Mouse (Mus musculus) testis, adult 2 months (tissue): Measurements from ENCODE around the gene Fgf11. TPM values are rescaled to one million over a fixed set of nuclear protein-coding genes. Genes with fewer than 3 reads are reported as not detected.
A peak's percentile ranks its signal among the peaks of the same experiment; 100 is the strongest.

Source experiments
- H3K27ac ChIP-seq: fragments of 200-500 bp; 2 replicates; pipeline ENCODE4 v1.5.1; 2012; ENCODE audit warnings: low read depth, low read length; ENCODE audit not compliant: control insufficient read depth, insufficient read depth
- H3K27me3 ChIP-seq: fragments of 200-500 bp; 2 replicates; pipeline ENCODE4 v1.6.1; 2012; ENCODE audit warnings: mild to moderate bottlenecking, low read length, moderate library complexity; ENCODE audit not compliant: control insufficient read depth, insufficient read depth
- H3K36me3 ChIP-seq: fragments of 200-500 bp; 2 replicates; pipeline ENCODE4 v1.6.1; 2012; ENCODE audit warnings: mild to moderate bottlenecking, low read length; ENCODE audit not compliant: control insufficient read depth, insufficient read depth
- H3K4me1 ChIP-seq: fragments of 200-500 bp; 2 replicates; pipeline ENCODE4 v1.6.1; 2012; ENCODE audit warnings: low read length; ENCODE audit not compliant: control insufficient read depth, insufficient read depth
- H3K4me3 ChIP-seq: fragments of 200-500 bp; 2 replicates; pipeline ENCODE4 v1.5.1; 2012; ENCODE audit warnings: low read depth, mild to moderate bottlenecking, low read length, moderate library complexity, mixed read lengths; ENCODE audit not compliant: control insufficient read depth
- CTCF ChIP-seq: fragments of 200-500 bp; IDR thresholded peaks from 2 replicates; pipeline ENCODE4 v1.5.1; 2012; ENCODE audit warnings: low read depth, mild to moderate bottlenecking, inconsistent platforms, low read length, moderate library complexity; ENCODE audit not compliant: control insufficient read depth, insufficient read depth, insufficient replicate concordance
- POLR2A ChIP-seq: fragments of 200-500 bp; IDR thresholded peaks from 2 replicates; pipeline ENCODE4 v1.6.1; 2012; ENCODE audit warnings: low read depth, mild to moderate bottlenecking, inconsistent platforms, low read length, moderate library complexity; ENCODE audit not compliant: control insufficient read depth
- polyA plus RNA-seq: library from polyadenylated mRNA; depleted of rRNA; stranded (reverse); fragments of >200 nt; gene quantifications from 2 replicates; pipeline ENCODE4 v1.2.3, GENCODE M21; 2012

Fgf11 gene
- polyA plus RNA-seq, 1 experiment, result 3.2 TPM

DNA sequence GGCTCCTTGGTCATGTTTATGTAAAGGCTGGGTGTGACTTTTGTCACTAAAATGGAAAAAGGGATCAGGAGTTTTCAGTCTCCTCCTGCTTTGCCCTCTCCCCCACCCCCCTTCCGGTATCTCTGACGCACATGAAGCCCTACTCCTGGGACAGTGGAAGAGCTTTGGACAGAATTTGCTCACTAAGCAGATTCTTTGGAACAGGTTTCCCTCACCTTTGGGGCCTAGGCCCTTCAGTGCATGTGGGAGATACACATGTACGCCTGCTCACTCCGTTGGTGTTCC is 34.1 kb downstream of the Fgf11 start:
- Histone ChIP-seq H3K36me3 (no peaks in the 10 kb centered on the region), H3K27ac (no peak overlapping the region), H3K4me3 (no peak overlapping the region), H3K4me1 (peaks cover 12% of the 10 kb centered on the region), H3K27me3 (no peaks in the 10 kb centered on the region)
- TF ChIP-seq CTCF (no peak), POLR2A (no peak)

DNA sequence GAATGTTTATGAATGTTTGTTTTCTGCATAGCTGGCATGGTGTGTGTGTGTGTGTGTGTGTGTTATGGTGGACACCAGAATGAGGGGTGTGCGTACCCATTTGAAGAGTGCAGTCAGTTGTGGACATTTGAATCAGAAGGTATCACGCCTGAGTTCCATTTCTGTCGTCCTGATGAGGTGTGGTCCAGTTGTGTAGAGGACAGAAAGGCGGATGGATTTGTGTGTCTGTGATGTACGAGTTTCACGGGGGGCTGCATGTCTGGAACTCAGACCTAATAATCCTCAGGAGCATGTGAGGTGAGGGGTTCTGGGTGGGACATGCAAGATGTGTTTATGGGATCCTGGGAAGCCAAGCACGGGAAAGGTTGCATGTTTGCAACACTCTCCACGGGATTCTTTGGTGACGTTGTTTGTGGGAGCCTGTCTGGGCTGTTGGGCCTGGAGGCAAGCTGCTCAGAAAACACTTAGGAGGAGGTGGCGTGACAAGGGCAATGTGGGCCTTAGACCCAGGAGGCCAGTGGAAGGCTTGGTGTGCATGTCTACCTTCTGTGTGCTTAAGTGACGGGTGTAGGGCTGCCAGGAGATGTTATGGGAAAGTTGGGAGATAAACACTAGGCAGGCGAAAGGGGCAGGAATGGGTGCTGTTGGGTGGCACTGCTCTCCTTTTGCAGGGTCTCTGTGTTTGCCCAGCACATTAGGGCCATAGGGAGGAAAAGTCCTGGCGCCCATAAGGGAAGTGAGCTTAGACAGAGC is 34.6 kb downstream of the Fgf11 start:
- no peaks in the 10 kb centered on the region for H3K36me3 ChIP-seq
- H3K4me3 ChIP-seq, result peak overlapping the region; percentile 3
- TF ChIP-seq POLR2A, result no peak
- no peak for TF ChIP-seq CTCF
- no peak overlapping the region for H3K27ac ChIP-seq
- peaks cover 12% of the 10 kb centered on the region for H3K4me1 ChIP-seq
- H3K27me3 ChIP-seq, result no peaks in the 10 kb centered on the region

DNA sequence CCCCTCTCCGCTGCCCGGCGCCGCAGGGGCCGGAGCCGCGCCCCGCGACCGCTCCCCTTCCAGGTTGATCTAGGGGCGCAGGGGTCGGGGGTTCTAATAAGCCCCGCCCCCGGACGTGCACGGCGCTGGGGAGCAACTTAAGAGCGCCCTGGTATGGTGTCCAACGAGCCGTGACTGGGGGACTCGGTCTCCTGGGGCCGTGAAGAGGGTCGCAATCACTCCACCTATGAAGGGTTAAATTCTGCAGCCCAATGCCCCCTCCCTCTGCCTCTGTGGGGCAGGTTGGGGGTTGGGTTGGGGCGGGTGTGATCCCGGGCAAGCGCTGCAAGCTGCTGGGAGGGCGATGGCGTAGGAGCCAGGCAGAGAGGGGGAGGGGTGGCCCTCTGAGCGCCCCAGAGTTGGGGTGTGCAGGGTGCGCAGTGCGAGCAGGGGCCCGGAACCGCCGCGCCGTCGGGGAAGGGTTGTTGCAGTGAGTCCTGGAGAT is 35.5 kb downstream of the Fgf11 start:
- no peaks in the 10 kb centered on the region for H3K36me3 ChIP-seq
- H3K4me1 ChIP-seq, result peaks cover 12% of the 10 kb centered on the region
- H3K4me3 ChIP-seq, result peak overlapping the region; percentile 85
- TF ChIP-seq CTCF (no peak), POLR2A (no peak)
- no peaks in the 10 kb centered on the region for H3K27me3 ChIP-seq
- H3K27ac ChIP-seq, result no peak overlapping the region; the same call in 1 of the 2 replicates

DNA sequence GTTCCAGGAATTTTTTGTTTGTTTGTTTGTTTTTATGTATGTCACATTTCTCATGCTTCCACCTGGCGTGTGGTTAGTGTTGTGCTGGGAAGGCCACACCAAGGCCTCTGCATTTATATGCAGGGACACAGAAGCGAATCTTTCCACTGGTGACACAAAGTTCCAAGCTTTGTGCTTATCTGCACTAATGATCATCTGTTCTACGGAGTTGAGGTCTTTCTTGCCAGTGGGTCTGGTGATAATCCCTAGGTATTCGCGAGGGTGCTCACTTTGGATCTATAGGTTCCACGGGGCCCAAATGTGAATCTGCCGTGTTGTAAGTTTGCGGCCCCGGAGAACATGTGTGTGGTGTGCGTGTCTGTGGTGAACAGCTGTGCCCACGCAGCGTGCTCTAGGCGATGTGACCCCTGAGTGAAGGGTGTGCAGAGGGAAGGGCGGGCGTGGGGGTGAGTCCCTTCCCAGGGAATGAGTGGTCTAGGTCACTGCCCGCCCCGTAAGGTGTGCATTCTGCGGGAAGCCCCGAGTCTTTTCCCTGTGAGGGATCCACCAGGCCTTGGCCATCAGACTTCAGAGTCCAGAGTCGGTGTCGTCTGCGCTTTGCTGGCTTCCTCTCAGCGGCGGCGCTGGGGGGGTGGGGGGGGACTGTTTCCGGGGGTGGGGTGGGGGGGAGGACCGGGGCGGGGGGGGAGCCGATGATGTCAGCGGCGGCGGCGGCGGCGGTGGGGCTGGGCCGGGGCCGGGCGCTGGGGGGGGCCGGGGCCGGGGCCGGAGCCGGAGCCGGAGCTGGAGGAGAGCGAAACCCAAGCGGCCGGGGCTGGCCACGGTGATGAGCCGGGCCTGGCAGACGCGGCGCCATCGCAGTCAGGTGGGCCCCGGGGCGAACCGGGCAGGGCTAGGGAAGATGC is 36.2 kb downstream of the Fgf11 start, which contains the start of gene Zbtb4:
Gene Zbtb4, plus strand, starts transcription at position 692 of the 905 bp plus-strand sequence.
- TF ChIP-seq POLR2A, result no peak
- TF ChIP-seq CTCF, result no peak
- Histone ChIP-seq H3K4me1 (peaks cover 12% of the 10 kb centered on the region), H3K27me3 (no peaks in the 10 kb centered on the region), H3K36me3 (no peaks in the 10 kb centered on the region), H3K27ac (peak within 1 kb of the TSS; percentile 63), H3K4me3 (peak within 1 kb of the TSS; percentile 85)

DNA sequence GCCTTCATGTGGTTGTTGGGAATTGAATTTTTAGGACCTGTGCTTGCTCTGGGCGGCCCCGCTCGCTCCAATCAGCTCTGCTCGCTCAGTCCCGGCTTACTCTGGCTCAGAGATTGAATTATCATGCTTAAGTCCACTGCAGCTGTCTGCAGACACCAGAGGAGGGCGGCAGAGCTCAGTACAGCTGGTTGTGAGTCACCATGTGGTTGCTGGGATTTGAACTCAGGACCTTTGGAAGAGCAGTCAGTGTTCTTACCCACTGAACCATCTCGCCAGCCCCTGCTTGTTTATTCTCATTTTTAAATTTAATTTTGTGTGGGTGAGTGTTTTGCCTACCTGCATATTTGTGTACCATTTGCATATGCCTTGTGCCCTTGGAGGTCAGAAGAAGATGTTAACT is 38.1 kb downstream of the Fgf11 start:
- H3K4me1 ChIP-seq, result peaks cover 20% of the 10 kb centered on the region
- no peaks in the 10 kb centered on the region for H3K36me3 ChIP-seq
- no peak overlapping the region for H3K27ac ChIP-seq
- no peak for TF ChIP-seq POLR2A
- TF ChIP-seq CTCF, result peak; percentile 14; the same call in 1 of the 2 replicates
- no peaks in the 10 kb centered on the region for H3K27me3 ChIP-seq
- H3K4me3 ChIP-seq, result no peak overlapping the region; the same call in 1 of the 2 replicates

DNA sequence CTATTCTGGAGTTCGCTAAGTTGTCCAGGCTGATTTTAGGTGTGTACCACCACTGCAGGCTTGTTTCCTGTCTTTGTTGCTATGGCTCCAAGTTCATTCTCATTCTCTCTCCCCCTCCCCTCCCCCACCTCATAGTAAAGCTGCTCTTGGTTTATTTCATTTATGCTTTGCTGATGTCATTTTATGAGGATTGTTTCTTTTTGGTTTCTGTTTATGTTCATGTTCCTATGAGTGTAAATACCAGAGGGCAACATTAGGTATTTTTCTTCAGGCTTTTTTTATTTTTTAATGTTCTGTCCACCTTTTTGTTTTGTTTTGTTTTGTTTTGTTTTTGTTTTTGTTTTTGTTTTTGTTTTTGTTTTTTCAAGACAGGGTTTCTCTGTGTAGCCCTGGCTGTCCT is 39.8 kb downstream of the Fgf11 start, which contains the start of gene Slc35g3:
Gene Slc35g3, minus strand, starts transcription at position 101 of the 400 bp plus-strand sequence.
- peaks cover 1% of the 10 kb centered on the region for H3K36me3 ChIP-seq
- TF ChIP-seq POLR2A (no peak), CTCF (no peak)
- peak within 1 kb of the TSS; percentile 99 for H3K4me3 ChIP-seq
- H3K27ac ChIP-seq, result no peak within 1 kb of the TSS
- H3K27me3 ChIP-seq, result no peaks in the 10 kb centered on the region
- peaks cover 17% of the 10 kb centered on the region for H3K4me1 ChIP-seq

DNA sequence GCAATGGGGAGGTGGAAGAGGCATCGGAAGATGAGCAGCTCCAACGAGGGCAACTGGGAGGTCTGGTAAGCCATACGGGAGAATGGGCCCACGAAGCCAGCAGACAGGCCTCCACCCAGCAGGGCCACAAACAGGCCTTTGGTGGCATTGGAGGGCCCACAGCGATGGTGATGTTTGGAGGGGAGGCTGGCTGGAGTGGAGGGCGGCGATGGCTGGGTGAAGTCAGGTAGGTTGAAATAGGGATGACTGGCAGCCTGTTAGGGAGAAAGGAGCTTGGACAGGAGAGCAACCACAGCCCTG is 40.8 kb downstream of the Fgf11 start:
- Histone ChIP-seq H3K27me3 (no peaks in the 10 kb centered on the region), H3K36me3 (peaks cover 1% of the 10 kb centered on the region), H3K4me3 (peak overlapping the region; percentile 99), H3K4me1 (peaks cover 16% of the 10 kb centered on the region), H3K27ac (no peak overlapping the region)
- TF ChIP-seq CTCF (no peak), POLR2A (no peak)
